Mouse (Mus musculus) spleen, postnatal 36 days (tissue): ENCODE results near the gene Dvl2.

ENCODE experiments used
- DNase-seq, 2 experiments: peaks; one replicate each; pipeline ENCODE4 v3.0.0; 2022; ENCODE audit warnings: low spot score in 2 of 2, mixed read lengths in 1 of 2

The Dvl2 gene

DNA sequence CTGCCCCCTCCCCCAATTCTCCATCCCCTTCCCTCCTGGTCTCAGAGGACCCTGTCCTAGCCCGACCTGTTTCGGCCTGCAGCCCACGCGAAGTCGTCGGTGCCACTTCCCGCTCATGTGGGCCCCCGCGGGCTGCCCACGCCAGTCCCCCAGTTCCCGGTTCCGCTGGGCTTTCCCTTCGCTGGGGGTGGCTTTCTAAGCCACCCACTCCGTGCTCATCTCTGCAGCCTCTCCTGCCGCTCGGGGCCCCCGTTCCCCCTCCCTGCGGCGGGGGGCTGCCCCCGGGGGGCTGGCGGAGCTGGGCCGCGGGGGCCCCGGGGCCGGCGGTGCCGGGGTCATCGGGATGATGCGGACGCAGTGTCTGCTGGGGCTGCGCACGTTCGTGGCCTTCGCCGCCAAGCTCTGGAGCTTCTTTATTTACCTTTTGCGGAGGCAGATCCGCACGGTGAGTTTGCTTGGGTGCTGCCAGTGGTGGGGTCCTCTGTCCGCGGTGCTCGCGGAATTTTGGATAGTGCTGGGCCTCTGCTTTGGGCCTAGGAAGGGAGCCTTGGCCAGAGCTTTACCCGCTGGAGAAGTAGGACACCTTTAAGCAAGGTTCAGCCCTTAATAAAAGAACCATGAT is 19.1 kb upstream of the Dvl2 start, which contains the start of gene Ctdnep1:
Ctdnep1 (plus strand) TSS at position 16 of the 622 bp plus-strand sequence.
- peak in 1 of 2 experiments; percentile 53 for DNase-seq

DNA sequence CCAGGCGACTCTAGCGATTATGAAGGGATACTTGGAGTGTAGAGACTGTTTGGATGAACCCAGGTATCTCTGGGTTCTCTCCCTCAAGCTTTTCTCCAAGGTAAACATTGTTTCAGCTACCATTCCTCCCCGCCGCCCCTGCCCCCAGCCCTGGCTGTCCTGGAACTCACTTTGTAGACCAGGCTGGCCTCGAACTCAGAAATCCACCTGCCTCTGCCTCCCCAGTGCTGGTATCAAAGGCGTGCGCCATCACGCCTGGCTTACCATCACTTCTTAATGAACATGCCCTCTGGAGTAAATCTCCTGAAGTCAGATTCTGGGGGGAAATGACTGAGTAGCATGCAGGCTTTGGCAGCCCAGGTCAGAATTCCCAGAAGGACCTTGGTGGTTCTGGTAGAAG is 18.2 kb upstream of the Dvl2 start, which contains the start of gene Elp5:
Elp5 (minus strand) TSS at position 293 of the 400 bp plus-strand sequence.
- DNase-seq = no peak

DNA sequence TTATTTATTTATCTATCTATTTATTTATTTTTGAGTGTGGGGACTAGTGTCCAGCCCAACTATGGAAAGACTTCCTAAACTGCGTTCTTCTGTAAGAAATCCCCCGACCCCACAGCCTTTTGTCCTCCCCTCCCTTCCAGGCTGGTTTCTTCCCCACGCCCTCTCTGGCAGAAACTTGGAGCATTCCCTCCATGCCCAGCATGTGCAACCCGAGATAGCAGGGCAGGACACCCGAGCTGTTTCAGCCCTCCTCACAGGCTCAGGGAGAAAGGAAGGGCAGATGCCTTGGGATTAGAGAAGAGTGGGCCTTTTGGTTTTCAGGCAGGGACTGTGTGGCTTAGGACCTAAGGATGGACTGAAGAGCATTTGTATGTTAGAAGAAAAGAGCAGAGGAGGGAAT is 17.5 kb upstream of the Dvl2 start:
- no peak for DNase-seq

DNA sequence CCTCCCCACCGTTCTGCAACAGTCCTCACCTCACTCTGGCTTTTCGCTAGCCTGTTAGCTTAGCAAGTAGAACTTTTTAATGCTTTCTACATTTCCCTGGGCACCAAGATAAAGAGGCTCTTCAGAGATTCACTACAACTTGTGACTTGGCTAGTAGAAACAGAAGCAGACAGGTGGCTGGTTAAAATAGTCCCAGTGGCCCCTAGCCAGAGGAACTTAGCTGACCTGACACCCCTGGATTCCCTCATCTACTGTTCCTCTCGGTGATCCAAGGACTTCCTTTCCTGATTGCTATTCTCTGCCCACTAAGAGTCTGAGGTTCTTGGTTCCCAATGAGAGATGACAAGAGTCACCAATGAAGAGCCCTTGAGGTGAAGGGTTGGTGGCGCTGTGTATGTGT is 17.0 kb upstream of the Dvl2 start:
- DNase-seq = no peak

DNA sequence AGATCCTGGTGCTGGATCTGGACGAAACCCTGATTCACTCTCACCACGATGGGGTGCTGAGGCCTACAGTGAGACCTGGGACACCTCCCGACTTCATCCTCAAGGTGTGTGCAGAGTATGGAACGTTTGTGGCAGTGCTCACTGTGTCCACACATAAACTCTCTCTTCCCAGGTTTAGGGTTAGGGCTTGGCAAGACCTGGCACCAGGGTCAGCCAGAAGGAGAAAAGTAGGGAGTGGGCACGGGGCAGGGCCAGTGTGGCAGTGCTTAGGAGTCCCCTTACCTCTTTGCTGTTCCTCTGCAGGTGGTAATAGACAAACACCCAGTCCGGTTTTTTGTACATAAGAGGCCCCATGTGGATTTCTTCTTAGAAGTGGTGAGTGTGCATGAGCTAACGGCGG is 16.0 kb upstream of the Dvl2 start:
- DNase-seq = no peak

DNA sequence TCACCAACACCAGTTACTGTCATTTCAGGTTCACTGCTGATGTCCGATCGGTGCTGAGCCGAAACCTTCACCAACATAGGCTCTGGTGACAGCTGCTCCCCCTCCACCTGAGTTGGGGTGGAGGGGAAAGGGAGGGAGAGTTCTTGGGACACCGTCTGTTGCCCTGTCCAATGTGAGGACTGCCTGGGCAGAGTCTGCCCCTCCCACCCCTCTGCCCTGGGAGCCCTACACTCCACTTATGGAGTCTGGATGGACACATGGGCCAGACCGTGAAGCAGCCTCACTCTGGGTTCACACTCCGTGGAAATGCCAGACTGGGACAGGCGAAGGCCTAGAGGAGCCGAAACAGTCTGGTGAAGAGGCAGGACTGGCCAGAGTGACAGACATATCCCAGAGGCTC is 10.4 kb upstream of the Dvl2 start:
- DNase-seq = no peak

DNA sequence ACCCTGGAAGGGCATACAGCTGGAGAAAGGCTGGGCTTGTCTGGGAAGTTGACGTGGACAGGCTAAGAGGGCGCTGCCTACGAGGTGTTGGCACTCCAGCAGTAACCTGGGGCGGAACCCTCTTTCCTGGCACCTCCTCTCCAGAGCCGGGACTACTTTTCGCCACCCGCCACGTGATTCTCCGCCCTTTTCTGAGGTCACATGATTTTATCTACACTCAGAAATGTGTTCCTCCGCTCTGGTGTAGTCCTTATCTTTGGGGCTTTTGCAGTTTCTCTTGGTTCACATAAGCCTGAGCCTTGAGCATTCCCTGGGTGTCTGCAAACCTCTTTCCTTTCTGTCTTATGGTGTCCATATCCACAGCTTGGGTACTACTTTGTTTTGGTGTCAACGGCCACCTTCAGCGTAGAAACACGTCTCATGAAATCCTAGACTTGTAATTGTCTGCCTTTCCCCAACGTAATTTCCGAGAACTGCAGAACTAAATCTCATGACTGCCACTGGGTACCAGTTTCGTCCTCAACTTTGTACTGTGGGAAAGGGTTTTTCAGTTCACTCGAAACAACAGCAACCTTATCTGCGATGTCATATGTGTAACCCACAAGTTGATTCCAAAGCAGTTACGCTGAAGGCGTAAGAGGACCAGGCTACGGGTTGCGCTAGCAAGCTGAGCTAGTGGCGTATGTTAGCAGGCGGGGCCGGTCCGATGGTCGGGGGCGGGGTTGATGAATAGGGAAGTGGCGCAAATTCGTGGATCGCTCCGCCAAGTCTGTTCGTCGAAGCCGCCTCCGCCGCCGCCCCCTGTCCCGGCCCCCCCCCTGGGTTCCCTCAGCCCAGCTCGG is 9.3 kb upstream of the Dvl2 start, which contains the start of gene Gabarap:
Gabarap (plus strand) TSS at position 294 of the 842 bp plus-strand sequence.
- peak; percentile 95 to 97 for DNase-seq

DNA sequence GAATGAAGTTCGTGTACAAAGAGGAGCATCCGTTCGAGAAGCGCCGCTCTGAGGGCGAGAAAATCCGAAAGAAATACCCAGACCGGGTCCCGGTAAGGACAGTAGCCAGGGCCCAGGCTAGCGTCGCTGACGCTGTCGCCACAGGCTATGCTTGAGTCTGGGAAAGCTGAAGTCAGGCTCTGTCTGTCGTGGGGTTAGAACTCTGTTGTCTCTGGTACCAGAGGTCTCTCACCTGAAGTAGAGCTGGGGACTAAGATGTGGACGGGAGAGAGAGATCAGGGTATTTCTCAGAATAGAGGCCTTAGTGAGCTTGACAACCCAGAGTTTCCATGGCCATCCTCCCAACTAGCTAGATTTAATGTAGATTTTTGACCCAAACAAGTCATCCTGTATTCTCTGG is 8.7 kb upstream of the Dvl2 start:
- DNase-seq = no peak

DNA sequence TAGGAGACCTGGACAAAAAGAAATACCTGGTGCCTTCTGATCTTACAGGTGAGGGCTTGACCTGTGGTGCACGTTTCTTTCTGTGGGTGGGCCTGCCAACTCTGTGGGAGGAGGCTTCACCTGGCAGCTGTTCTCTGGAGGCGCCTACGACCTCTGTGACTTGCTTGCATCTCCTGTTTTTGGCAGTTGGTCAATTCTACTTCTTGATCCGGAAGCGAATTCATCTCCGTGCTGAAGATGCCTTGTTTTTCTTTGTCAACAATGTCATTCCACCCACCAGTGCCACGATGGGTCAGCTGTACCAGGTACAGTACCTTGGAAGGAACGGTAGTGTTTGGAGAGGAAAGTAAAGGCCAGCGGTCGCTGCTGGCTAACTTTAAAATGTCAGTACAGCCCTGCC is 8.0 kb upstream of the Dvl2 start:
- no peak for DNase-seq

DNA sequence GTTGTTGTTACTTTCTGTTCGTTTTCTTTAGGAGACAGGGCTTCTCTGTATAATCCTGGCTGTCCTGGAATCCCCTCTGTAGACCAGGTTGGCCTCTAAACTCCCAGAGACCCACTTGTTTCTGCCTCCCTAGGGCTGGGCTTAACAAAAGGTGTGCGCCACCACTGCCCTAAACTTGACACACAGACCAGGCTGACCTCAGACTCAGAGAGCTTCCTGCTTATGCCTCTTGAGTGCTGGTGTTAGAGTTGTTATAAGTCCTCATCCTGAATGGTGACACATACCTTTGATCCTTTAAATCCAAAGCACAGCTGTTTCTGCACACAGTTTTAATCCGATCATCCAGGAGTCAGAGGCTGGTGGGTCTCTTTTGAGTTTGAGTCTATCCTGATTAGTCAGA is 7.5 kb upstream of the Dvl2 start:
- DNase-seq = no peak

DNA sequence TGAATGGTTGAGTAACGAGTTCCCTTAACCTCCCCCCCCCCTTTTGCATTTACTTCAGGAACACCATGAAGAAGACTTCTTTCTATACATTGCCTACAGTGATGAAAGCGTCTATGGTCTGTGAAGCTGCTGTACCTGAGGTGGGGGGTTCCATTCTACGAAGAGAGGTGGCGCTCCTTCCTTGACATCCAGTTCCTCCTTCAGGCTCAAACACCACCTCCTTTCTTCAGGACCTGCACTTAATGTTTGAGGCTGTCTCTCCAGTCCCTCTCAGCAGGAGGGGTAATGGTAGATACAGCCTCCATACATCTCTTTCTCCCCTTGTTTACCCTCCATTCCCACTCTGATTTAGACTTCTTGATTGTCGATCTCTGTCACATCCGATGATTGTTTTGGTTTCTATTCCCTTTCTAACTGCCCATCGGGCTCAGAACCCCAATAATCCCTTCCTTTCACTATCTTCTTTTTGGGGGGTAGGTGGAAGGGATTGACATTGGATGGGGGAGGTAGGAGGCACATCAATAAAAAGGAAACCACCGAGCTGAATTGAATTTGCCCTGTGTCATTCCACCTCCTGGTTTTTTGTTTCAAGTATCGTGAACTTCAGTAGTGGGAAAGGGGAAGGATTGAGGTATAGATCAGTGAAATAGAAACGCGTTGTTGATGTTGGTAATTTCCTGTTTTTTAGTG is 5.8 kb upstream of the Dvl2 start:
- no peak for DNase-seq

DNA sequence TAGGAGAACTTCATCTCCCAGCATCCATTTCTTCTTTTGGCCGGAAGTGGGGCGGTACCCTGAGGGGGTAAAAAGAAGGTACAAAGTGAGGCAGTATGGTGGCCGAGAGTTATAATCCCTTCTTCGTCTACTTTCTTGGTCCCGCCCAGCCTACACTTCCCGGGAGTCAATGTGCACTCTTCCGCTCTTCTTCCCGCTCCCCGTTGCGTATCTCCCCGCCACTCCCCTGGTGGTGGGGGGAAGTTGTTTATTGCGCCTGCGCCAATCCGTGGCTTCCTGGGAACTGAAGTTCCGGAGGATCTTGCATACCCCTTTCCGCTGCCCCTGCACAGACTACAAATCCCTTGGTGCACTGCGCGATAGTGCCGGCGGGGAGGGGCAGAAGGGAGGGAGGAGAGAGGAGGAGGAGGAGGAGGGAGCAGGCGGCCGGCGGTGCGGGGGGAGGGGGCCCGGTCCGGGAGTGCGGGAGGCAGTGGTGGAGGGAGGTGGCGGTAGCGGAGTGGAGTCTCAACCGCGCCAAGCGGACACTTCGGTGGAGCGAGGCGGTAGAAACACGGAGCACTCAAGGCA is 4.9 kb upstream of the Dvl2 start, which contains the start of gene Phf23:
Phf23 (plus strand) TSS at position 387 of the 570 bp plus-strand sequence.
- DNase-seq = peak; percentile 99

DNA sequence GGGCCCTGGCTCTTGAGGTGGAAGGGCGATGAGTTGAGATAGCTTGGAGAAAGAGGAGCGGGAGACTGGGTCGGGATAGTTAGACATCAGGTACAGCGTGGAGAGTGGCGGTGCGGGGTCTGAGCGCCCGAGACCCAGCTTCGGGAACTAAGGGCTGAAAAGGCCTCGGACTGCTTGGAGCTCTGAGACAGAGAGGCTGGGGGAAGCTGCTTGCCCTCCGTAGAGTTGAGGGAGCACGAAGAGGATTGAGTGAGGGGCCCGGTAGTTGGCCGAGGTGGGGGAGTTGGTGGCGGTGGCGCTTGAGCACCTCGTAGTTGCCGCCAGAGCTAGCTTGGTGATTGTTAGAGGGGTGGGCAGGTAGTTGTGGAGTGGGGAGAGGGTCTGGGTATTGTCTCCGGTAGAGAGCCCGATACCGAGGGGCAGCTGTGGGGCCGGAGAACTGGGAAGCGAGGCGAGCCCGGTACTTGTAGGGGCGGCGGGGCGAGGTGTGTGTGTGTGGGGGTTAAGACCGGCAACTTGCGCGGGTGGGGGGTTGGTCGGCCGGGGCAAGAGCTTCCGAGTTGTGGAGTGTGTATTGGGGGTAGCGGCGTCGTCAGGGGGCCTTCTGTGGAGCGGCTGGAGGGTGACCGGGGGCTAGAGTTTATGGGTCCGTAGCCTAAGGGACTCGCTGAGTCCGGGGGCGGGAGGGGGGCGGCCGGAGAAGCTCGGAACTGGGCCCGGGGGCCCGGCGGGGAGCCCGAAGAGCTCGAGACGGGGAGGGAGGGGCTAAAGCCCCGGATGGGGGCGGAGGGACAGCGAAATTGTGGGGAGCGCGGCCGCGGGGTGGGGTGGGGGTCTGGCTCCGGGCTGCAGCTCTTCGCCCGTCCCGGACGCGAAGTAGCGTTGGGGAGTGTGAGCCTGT is 4.0 kb upstream of the Dvl2 start:
- peak; percentile 71 to 74 for DNase-seq

DNA sequence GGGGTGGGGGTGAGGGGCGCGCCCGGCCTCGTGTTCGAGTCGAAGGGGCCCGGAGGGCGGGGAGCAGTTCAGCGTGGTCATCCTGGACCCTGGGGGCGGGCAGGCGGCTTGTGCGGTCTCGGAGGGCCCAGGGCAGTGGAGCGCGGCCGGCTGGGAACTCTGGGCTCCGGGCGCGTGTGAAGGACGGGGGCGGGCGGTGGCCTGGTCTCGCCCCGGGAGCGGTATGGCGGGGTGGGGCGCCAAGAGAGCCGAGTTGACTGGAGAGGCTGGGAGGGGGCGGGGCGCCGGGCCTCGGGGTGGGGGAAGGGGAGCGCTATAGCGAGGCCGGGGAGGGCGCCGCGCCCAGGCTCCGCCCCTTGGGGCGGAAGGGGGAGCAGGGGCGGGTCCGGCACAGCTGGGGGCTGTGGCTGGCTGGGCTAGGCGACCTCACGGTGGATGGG is 3.3 kb upstream of the Dvl2 start:
- peak; percentile 92 to 93 for DNase-seq

DNA sequence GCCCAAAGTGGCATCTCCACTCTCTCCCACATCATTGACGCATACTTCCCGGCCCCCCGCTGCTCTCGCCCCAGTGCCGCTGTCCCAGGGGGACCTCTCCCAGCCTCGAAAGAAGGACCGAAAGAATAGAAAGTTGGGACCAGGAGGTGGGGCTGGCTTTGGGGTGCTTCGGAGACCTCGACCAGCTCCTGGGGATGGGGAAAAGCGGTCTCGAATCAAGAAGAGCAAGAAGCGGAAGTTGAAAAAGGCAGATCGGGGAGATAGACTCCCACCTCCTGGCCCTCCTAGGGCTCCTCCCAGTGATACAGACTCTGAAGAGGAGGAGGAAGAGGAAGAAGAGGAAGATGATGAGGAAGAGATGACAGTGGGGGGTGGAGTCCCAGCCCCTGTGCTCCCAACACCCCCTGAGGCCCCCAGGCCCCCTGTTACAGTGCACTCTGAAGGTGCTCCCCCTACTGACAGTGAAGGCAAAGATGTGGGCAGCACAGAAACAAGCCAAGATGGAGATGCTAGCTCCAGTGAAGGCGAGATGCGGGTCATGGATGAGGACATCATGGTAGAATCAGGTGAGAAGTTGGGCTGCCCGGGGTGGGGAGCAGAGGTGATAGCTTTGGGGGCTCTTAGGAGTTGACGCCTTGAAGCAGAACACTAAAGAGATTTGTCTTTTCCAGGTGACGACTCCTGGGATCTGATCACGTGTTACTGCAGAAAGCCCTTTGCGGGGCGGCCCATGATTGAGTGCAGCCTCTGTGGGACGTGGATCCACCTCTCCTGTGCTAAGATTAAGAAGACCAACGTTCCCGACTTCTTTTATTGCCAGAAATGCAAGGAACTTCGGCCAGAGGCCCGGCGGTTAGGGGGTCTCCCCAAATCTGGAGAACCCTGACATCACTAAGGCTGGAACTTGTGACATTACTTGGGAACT is 1.6 kb upstream of the Dvl2 start:
- DNase-seq = no peak

DNA sequence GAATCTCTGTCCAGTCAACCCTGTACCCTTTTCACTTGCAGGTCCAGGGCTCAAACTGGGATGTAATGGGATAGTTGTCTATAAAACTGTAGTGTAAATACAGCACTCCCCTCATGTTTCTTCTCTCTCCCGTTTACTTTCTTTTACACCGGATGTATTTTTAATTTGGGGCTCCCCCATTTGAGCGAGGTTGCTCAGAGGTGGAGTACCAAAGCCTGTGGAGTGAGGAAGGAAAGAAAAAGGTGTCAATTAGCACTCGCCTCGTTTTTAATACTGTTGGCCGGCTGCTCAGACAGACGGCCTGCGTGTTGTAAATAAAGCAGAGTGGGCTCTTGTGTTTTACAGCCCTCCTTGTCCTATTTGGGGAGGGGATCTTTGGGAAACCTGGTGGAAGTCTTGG is 729 bp upstream of the Dvl2 start:
- no peak for DNase-seq

DNA sequence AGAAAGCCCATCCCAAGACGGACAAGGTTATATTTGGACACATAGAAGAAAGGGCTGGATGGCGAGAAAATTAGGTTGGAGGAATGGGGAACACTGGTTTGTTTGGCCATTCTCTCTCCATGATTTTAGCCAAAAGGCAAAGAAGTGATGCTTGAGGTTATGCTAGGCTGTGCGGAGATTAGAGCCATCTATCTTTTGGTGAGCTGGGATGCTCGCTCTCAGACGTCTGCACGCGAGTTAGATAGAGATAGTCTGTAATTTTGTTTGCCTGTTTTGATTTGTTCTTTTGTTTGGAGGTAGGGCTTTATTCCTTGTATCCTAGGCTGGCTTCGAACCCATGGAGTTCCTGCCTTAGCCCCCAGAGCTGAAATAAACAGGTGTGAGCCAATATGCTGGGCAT is 764 bp downstream of the Dvl2 start:
- DNase-seq = no peak

DNA sequence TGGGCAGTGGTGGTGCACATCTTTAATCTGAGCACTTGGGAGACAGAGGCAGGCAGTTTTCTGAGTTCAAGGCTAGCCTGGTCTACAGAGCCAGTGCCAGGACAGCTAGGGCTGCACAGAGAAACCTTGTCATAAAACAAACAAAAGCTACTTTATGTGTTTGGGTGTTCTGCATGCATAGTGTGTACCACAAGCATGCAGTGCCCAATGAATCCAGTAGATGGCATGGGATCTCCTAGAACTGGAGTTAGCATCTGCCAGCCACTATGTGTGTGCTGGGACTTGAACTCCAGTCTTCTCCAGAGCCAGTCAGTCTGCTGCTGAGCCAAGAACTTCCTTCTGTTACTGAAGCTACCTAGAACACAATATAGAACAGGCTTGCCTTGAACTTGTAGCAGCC is 1.5 kb downstream of the Dvl2 start:
- DNase-seq = peak in 1 of 2 experiments; percentile 45

DNA sequence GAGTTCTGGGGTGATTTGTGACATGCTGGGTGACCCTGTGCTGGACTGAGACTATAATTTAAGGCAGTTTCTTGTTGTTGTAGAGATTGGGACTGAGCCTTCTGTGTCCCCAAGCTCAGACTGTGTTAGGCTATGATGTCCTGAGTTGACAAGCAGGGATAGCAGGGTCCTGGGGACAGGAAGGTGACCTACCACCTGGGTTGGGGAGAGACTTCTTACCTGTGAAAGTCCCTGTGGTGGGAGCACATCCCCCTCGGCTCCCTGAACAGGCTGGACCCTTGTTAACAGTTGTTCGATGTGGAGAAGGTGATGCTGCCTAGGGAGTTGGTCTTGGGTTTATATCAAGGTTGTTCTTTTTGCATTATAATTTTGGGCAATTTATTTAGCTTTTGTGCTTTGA is 2.1 kb downstream of the Dvl2 start:
- DNase-seq = no peak

DNA sequence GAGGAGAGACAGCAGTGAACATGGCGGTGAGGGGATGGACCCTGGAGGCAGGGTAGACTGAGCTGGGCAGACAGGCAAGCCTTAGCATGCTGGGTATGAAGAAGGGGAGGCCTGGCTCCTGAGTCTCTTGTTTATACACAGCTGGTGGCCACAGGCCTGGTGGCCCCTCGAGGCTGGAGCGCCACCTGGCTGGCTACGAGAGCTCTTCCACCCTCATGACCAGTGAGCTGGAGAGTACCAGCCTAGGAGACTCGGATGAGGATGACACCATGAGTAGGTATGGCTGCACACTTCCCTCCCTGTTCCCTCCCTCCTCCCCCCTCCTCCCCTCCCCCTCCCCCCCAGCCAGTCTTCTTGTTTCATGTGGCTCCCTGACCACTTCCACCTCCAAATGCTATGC is 5.1 kb downstream of the Dvl2 start:
- peak; percentile 41 to 52 for DNase-seq
